Mouse (Mus musculus) ovary, adult 18-20 months (tissue): ENCODE measurements around the gene Gp1ba.

Experiments used
- DNase-seq: peaks from one replicate; pipeline ENCODE4 v3.0.0; 2022; ENCODE audit warnings: low spot score, mixed read lengths

Gene Gp1ba

GRCm38 (mm10) chr11:70670483-70670882 is 31.6 kb downstream of the Gp1ba start:
- DNase-seq = no peak

- no peak for DNase-seq
Measured at GRCm38 (mm10) chr11:70671333-70672047, 32.6 kb downstream of the Gp1ba start.

- no peak for DNase-seq
Measured at GRCm38 (mm10) chr11:70674014-70674413, 35.1 kb downstream of the Gp1ba start.

- no peak for DNase-seq
Measured at GRCm38 (mm10) chr11:70674501-70674900, 35.6 kb downstream of the Gp1ba start.

GRCm38 (mm10) chr11:70678092-70678491 is 39.2 kb downstream of the Gp1ba start:
- no peak for DNase-seq

GRCm38 (mm10) chr11:70678576-70678975 is 39.7 kb downstream of the Gp1ba start:
- no peak for DNase-seq

GRCm38 (mm10) chr11:70679361-70679760 is 40.4 kb downstream of the Gp1ba start:
- no peak for DNase-seq

- DNase-seq = no peak
Measured at GRCm38 (mm10) chr11:70679894-70680293, 41.0 kb downstream of the Gp1ba start.

- DNase-seq = no peak
Measured at GRCm38 (mm10) chr11:70681170-70681569, 42.2 kb downstream of the Gp1ba start.

GRCm38 (mm10) chr11:70681897-70682581 is 43.1 kb downstream of the Gp1ba start:
- no peak for DNase-seq

- no peak for DNase-seq
Measured at GRCm38 (mm10) chr11:70683640-70684039, 44.7 kb downstream of the Gp1ba start.

- DNase-seq = no peak
Measured at GRCm38 (mm10) chr11:70686901-70687566, 48.1 kb downstream of the Gp1ba start.

- DNase-seq = peak; percentile 75
Measured at GRCm38 (mm10) chr11:70687601-70688199, 48.8 kb downstream of the Gp1ba start, which contains the start of gene Camta2. TSS of gene Camta2 (minus strand) at chr11:70688105.

GRCm38 (mm10) chr11:70688372-70688771 is 49.5 kb downstream of the Gp1ba start:
- DNase-seq = no peak

- DNase-seq = no peak
Measured at GRCm38 (mm10) chr11:70689578-70689977, 50.7 kb downstream of the Gp1ba start.
